Mouse (Mus musculus) frontal cortex, postnatal 36 days (tissue): Measurements from ENCODE around the gene Frmd4a.
"Not testable (repeated sequence)": the region's sequence is repeated elsewhere in the genome, so short reads cannot be mapped to it uniquely, and the experiment has no call there.

ENCODE experiments used
- DNase-seq, 2 experiments: peaks; one replicate each; pipeline ENCODE4 v3.0.0; 2022; ENCODE audit warnings: low spot score in 2 of 2

The Frmd4a gene

GRCm38 (mm10) chr2:4196041-4196440 is 178.5 kb downstream of the Frmd4a start:
- DNase-seq = no peak

GRCm38 (mm10) chr2:4209234-4209633 is 191.7 kb downstream of the Frmd4a start:
- DNase-seq = no peak

- DNase-seq = no peak
Measured at GRCm38 (mm10) chr2:4222497-4222828, 204.9 kb downstream of the Frmd4a start.

DNA sequence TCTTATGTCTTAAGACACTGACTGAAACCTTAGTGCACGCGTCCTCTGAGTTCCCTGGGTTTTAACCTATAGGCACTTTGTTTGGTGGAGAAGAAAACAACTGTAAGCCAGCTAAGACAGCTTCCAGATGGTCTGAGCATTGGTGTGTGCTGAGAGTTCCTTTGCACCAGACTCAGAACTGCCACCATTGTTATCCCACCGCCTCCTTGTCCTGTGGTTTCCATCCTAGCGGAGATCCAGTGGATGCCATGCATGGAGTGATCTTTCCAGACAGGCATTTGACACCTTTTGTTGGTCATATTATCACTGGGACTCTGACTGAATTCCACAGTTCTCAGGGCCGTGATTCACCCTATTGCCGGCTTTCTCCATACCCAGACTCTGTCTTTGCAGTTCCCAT is 205.8 kb downstream of the Frmd4a start:
- no peak for DNase-seq

DNA sequence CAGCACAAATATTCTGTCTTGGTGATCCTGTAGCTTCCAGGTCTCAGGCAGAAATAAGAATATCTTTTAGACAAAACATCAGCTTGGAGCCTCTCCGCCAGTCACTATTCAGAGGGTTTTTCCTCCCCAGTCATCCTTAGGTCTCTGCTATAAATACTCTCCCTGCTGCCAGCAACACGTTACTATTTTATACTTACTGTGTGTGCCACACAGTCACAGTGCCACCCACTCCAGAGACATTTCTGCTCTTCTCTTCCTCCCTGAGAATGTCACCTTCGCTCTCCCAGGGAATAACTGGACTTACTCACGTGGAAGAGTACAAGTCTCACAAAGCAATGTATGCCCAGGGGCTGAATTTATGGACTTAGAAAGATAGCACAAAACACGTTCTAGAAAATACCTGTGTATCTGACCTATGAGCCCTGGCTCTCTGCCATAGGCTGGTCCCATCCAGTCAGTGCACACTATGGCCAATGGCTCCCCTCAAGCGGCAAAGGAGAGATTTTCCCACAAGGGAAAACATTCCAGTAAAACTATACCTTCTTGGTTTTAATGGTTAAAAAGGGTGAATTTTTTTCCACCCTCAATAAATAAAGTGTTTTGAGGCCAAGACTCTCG is 209.5 kb downstream of the Frmd4a start:
- peak in 1 of 2 experiments; percentile 55 for DNase-seq

DNA sequence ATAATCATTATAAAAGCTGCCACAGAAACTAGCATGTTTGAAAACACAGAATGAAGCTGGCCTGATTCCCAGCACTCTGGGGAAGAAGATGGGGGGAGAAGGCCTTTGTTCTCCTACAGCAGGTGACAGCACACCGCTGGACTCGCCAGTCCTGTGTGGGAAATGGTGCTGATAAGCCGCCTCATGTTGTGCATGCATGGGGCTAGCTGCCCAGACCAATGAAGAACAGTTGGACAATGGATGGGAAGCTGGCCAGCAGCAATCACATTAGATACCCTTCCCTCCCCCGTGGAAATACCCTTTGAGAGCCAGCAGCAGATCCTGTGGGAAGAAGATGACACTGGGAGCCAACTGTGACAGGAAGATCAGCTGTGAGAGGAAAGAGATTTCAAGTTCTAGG is 210.0 kb downstream of the Frmd4a start:
- DNase-seq = no peak

- DNase-seq = no peak
Measured at GRCm38 (mm10) chr2:4228510-4228909, 211.0 kb downstream of the Frmd4a start.

DNA sequence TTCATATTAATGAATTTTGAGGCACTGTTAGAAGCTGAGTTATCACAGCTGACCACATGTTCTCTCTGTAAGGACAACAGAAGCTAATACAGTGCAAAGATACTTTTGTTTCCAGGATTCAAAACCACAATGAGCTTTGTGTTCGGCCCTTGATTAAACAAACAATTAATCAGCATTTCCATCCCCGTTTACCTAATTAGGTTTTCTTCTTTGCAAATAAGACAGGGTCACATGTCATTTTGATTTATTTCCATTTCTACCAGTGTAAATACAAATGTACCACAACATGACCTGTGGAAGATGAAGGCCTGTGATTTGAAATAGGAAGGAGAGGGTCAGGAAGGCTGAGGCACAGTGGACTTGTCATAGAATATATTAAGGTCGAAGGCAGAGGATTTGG is 214.8 kb downstream of the Frmd4a start:
- no peak for DNase-seq

DNA sequence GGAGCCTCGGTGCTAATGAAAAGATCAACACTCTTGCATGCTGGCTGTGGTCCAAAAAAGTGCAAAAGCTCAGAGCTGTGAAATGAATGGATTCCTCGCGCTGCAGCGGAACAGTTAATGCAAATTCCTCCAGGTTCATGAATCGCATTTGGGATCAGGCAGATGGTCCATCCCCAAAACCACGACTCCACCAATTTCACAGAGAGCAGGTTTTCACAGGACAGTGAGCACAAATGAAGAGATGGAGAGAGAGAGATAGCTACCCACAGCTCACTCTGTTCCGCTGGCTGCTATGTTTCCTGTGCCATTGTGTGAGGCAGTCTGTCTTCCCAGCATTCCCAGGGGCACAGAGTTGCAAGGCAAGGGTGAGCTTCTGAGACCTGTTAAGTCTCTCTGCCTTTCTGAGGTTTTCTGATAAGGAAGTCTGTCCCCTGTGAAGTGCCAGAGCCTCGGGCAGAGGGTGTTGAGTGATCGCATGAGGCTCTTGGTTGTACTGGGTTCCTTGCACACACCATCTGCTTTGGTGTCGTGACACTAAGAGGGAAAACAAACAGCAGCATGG is 215.3 kb downstream of the Frmd4a start:
- no peak for DNase-seq

GRCm38 (mm10) chr2:4237686-4238085 is 220.2 kb downstream of the Frmd4a start:
- DNase-seq = no peak

DNA sequence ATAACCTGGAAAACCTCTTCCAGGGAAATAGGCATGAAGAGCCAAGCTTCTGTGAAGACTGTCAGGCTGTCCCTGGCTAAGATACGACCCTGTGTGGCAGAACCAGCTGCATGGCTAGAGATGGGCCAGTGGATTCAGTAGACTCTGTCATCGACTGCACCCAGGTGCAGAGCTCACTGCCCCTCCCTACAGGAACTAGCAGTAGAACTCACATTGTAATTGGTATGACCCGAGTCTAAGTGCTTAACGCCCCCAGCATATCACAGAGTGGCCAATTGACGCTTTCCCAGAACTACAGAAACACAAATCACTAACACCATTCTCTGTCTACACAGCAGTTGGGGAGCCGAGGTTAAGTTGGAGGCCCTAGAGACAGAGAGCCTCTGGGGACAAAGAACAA is 232.2 kb downstream of the Frmd4a start:
- no peak for DNase-seq

- DNase-seq = no peak
Measured at GRCm38 (mm10) chr2:4252541-4253291, 235.2 kb downstream of the Frmd4a start.

- no peak for DNase-seq
Measured at GRCm38 (mm10) chr2:4253348-4253747, 235.8 kb downstream of the Frmd4a start.

GRCm38 (mm10) chr2:4254083-4254482 is 236.6 kb downstream of the Frmd4a start:
- no peak for DNase-seq

DNA sequence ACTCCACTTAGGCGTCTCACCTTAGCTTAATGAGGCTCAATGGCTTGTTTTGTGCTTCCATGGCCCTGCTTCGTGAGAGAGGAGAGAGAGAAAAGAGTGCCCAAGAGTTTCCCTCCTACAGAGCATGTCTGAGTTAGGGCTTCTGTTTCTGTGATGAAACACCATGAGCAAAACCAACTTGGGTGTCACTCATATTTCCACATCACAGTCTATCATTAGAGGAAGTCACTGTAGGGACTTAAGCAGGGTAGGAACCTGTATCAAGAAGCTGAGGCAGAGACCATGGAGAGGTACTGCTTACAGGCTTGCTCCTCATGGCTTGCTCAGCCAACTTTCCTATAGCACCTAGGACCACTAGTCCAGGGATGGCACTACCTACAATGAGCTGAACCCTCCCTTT is 238.7 kb downstream of the Frmd4a start:
- DNase-seq = no peak

DNA sequence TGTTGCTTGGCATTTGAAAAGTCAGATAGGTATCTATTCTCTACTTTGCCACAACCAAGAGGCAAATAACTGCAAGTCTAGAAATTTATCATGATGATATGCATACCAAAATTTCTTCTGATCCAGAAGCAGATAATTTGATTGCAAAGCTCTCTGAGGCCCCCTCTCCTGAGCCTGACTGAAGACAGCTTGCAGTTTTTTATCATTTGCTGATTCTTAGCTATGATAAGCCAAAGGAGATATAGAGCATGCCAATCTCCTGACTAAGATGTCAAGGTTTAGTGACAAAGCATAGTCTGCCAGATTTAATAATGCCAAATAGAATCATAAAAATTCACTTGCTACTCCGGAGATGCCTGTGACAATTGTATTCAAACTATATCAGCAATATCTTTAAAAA is 240.1 kb downstream of the Frmd4a start:
- DNase-seq = no peak

DNA sequence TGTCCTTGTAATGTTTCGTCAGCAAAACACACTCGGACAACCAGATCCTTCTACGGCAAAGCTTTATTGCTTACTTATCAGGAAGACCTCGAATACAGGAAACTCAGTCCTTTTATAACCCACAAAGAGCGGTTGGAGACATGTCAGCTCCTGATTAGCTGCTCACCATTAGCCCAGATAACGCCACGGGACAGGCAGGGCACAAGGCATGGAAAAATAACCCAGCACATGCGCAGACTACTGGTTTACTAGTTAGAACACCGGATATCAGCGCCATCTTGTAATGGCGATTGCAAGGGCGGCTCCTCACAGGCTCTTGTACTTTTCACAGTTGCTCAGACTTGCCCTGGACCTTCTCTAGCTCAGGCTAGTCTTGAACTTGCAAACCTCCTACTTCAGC is 241.3 kb downstream of the Frmd4a start:
- DNase-seq = not testable (repeated sequence)

GRCm38 (mm10) chr2:4260324-4261058 is 243.0 kb downstream of the Frmd4a start:
- no peak for DNase-seq

- no peak for DNase-seq
Measured at GRCm38 (mm10) chr2:4262667-4263066, 245.2 kb downstream of the Frmd4a start.

GRCm38 (mm10) chr2:4267377-4267776 is 249.9 kb downstream of the Frmd4a start:
- no peak for DNase-seq

DNA sequence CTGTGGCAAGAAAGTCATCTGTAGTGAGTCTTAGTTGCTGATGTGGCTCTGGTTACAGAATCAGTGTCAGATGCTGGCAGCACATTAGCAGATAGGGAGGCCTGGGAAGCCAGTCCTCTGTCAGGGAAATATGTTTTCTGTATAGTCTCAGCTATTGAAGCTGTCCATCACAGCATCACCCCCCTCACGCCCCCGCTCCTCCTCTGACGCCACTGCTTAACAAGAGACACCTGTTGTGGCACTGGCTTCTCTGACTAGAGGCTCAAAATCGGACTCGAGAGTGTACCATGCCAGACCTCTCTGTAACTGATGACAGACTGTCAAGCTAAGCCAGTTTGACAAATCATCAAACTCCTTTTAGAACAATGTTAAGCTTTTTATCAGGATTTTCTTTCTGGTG is 265.3 kb downstream of the Frmd4a start:
- no peak for DNase-seq

- no peak for DNase-seq
Measured at GRCm38 (mm10) chr2:4285693-4286291, 268.3 kb downstream of the Frmd4a start.
